Mouse (Mus musculus) bone marrow macrophage, adult 2 months (primary cell): ENCODE data around the gene Farp1.
"Not testable (repeated sequence)": the region's sequence is repeated elsewhere in the genome, so short reads cannot be mapped to it uniquely, and the experiment has no call there.

ENCODE experiments used
- CTCF ChIP-seq: IDR thresholded peaks from 2 replicates; pipeline ENCODE4 v1.5.1; 2012; ENCODE audit warnings: low read depth, mild to moderate bottlenecking, low read length, moderate library complexity
- POLR2A ChIP-seq: IDR thresholded peaks from 2 replicates; pipeline ENCODE4 v1.6.1; 2012; ENCODE audit warnings: mild to moderate bottlenecking, low read depth, low read length, borderline replicate concordance

DNA sequence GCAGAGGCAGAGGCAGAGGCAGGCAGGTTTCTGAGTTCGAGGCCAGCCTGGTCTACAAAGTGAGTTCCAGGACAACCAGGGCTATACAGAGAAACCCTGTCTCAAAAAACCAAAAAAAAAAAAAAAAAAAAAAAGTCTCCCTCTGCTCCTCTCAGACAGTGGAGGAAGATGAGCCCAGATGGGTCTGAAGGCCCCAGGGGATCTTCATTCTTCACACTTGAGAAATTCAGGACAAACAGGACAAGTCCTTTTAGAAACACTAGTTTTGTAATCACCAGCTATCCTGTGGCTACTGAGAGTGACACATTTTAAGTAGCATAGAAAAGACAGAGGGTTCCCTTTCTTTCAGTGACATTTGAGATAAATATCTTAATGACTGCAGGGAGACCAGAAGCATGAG is 95.4 kb downstream of the Farp1 start:
- TF ChIP-seq POLR2A, CTCF: not testable (repeated sequence)
